Mouse (Mus musculus) ES-Bruce4 (cell line): ENCODE measurements around the gene Disp1.

Experiments used
- EP300 ChIP-seq: IDR thresholded peaks from 2 replicates; pipeline ENCODE4 v1.6.1; 2011; ENCODE audit warnings: low read depth, low read length; ENCODE audit not compliant: insufficient read depth
- POLR2A ChIP-seq: IDR thresholded peaks from one replicate; pipeline ENCODE4 v1.8.1; 2011; ENCODE audit warnings: low read length; ENCODE audit not compliant: insufficient read depth

DNA sequence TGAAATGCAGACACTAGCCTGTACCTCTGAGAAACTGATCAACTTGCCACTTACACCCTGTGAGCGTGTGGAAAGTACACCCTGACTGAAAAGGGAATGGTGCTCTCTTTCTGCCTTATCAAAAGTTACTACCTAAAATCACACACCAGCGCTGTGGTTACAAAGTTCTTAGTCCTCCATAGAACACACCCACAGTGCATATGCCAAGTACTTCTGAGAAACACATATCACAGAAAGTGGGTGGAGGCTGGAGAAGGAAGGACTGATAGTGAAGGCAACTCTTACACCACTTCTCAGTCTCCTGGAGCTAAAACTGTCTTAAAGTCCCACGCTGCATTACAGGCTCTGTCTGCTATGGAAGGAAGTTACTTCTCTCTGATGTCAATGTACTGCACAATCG lies 86.9 kb downstream of the Disp1 start:
- no peak for TF ChIP-seq EP300
- no peak for TF ChIP-seq POLR2A
